Mouse (Mus musculus) thymus, adult 2 months (tissue): Measurements from ENCODE around the gene Tnfaip2.

Source experiments
- CTCF ChIP-seq: fragments of 200-500 bp; IDR thresholded peaks from 2 replicates; pipeline ENCODE4 v1.5.1; 2012; ENCODE audit warnings: mild to moderate bottlenecking, control low read depth, low read length, moderate library complexity, borderline replicate concordance; ENCODE audit not compliant: control insufficient read depth, poor library complexity, insufficient read depth; ENCODE audit errors: extremely low read depth
- POLR2A ChIP-seq: fragments of 200-500 bp; IDR thresholded peaks from 2 replicates; pipeline ENCODE4 v1.6.1; 2012; ENCODE audit warnings: mild to moderate bottlenecking, low read length, control low read depth, moderate library complexity; ENCODE audit not compliant: control insufficient read depth, poor library complexity, insufficient read depth; ENCODE audit errors: extremely low read depth

DNA sequence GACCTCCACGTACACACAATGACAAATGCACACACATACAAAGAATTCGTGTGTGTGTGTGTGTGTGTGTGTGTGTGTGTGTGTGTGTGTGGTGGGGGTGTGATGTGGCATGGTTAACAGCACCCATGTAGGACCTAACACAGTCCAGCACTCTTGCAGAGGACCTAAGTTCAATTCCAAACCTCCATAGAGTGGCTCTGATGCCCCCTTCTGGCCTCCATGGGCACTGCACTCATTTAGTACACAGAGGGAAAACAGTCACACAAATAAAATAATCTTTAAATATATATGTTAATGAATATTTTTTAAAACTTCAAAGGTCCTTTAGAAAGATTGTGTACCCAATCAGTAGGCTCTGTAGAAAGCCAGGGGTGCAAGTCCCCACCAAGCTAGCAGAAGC is 37.6 kb downstream of the Tnfaip2 start:
- no peak; the same call in 1 of the 2 replicates for TF ChIP-seq CTCF
- TF ChIP-seq POLR2A: no peak
